Mouse (Mus musculus): Measurements from ENCODE around the gene Neurl2. TPM values are rescaled to one million over a fixed set of nuclear protein-coding genes. Genes with fewer than 3 reads are reported as not detected.
A peak's percentile ranks its signal among the peaks of the same experiment; 100 is the strongest.
"Not testable (repeated sequence)": the region's sequence is repeated elsewhere in the genome, so short reads cannot be mapped to it uniquely, and the experiment has no call there.

Gene Neurl2
- polyA plus RNA-seq, 1 experiment from 2014 or later = 4.6 TPM

DNA sequence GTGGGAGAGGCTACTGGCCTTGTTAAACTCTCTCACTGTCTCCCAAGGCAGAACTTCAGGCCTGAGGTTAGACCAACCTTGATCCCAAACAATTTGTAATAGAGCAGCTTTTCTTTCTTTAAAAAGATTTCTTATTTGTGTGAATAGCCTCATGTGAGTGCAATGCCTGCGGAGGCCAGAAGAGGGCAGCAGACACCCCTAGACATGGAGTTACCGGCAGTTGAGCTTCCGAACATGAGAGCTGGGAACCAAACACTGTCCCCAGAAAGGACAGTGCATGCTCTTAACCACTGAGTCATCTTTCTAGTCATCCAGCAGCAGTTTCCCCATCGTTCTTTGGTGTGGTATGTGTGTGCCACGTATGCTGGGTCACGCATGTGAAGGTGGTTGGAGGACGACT lies 34.3 kb upstream of the Neurl2 start:
- ATAC-seq (ENCODE audit: low FRiP score) = no peak
- WGBS = 90% methylated on average over 7 of the region's 7 CpGs
- H3K4me3 ChIP-seq (replicated peaks) = no peak overlapping the region

DNA sequence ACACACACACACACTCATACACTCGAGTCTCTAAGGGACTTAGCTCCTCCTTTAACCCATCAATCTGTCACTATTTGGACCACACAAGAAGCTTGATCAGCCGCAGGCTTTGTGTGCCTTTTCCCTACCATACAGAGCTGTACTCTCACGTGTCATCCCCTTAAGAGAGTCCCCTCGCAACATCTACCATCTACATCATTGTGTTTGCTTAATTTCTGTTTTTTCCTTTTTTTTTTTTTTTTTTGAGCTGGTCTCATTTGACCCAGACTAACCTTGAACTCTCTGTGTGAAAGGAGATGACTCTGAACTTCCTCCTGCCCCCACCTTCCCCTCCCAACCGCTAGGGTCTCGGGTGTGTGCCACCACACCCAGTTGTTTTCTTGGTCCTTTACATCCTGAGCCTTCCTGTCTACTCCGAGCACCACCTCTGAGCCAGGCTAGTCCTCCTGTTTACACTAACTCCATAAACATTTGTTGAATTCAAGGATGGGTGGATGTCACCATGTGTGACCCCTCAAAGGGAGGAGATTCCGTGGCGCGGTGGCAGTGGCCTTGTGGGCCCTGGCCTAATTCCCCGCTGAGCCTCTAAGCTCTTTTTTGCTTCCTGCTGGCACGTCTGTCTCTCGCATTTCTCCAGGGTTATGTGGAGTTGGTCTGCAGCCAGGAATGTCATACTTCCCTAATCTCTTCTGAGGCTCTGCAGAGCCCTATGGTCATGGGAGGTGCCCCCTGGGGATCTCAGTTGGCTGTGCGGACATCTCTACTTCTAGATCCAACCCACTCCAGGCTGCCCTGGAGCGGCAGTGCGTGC lies 33.7 kb upstream of the Neurl2 start:
- Histone ChIP-seq H3K4me2 (no peak overlapping the region), H3K36me3 (replicated peaks) (no peaks in the 10 kb centered on the region), H3K4me1 (peaks cover 3% of the 10 kb centered on the region; the same call in 1 of the 2 replicates), H3K9me3 (no peaks in the 10 kb centered on the region), H3K27ac (no peak overlapping the region), H3K27me3 (0 out of 2 replicates have a peak, but pooled peaks cover 2% of the 10 kb centered on the region), H3K4me3 (replicated peaks) (no peak overlapping the region), H3K9ac (no peak overlapping the region)
- no peak for ATAC-seq (ENCODE audit: low FRiP score)
- WGBS = 74% methylated on average over 16 of the region's 16 CpGs

More for the DNA sequence above, 34.3 kb upstream of the Neurl2 start:
- Histone ChIP-seq H3K36me3 (replicated peaks) (no peaks in the 10 kb centered on the region), H3K9ac (no peak overlapping the region), H3K27ac (no peak overlapping the region), H3K9me3 (no peaks in the 10 kb centered on the region), H3K27me3 (no peaks in the 10 kb centered on the region), H3K4me2 (no peak overlapping the region), H3K4me1 (no peaks in the 10 kb centered on the region)

DNA sequence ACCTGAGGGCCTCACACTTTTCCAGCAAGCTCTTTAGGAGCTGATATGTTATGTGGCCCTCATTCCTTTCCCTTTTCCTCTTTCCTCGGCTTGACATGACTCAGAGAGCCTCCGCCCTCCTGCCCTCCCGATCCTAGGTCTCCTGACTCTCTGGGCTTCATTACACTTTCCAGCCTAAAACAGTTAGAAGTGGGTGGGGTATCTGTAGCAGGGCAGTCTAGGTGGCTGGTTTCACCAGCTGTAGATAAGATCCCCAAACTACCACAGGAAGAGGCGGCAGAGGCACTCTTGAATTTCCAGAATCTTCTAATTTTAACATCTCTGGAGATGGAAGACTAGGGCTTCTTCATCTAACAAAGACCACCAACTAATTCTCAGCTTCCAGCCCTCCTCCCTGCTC lies 31.3 kb upstream of the Neurl2 start:
- Histone ChIP-seq H3K36me3 (replicated peaks) (no peaks in the 10 kb centered on the region), H3K4me2 (no peak overlapping the region), H3K9ac (no peak overlapping the region), H3K27ac (no peak overlapping the region), H3K27me3 (peaks cover 16% of the 10 kb centered on the region), H3K4me3 (replicated peaks) (no peak overlapping the region), H3K4me1 (peaks cover 3% of the 10 kb centered on the region; the same call in 1 of the 2 replicates), H3K9me3 (no peaks in the 10 kb centered on the region)
- no peak for ATAC-seq (ENCODE audit: low FRiP score)
- 83% methylated on average over 4 of the region's 4 CpGs for WGBS

DNA sequence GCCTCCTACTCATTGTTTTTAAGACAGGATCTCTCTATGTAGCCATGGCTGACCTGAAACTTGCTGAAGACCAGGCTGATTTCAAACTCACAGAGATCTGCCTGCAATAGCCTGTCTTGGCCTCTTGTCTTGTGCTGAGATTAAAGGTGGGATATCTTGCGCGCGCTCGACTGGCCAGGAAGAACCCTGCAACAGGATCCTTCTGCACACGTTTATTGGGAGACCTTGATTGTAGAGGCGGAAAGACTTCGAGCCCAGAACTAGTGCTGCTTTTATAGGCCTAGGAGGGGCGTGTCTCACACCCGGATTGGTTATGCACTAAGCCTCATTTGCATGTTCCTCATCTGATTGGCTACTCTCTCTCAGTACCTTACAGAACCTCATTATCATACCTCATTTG lies 30.2 kb upstream of the Neurl2 start:
- H3K36me3 ChIP-seq (replicated peaks) = not testable (repeated sequence)
- 94% methylated on average over 8 of the region's 9 CpGs for WGBS

DNA sequence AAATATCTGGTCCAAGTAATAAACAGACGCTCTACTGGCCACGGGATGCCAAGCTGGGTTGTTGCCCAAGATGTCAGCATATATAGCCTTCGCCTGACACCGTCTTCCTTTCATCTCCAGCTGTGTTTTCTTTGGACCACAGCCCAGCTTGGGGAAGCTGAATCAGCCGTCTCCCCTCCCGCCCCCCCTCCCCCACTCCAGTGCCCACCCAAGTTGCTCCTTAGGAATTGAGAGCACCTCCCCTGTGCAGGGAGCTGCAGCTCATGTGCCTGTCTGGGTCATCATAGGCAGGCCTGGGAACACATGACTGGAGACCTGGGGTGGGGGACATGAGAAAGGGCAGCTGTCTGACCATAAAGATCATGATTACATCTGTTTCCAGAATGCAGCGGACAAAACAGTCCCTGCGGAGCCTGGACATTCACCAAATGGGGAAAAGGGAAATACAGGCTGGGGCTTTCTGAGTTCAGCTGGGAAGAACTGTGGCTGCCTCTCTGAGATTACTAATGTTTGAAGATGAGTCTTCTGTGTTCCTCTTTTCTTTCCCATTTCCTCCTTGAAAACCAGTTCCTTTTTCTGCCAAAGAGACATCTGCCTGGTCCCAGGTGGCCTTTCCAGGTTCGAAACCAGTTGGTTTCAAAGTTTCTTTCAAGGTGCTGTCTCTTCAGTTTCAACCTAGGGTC lies 29.1 kb upstream of the Neurl2 start:
- 59% methylated on average over 9 of the region's 9 CpGs for WGBS
- ATAC-seq (ENCODE audit: low FRiP score) = no peak

More for the DNA sequence above, 30.2 kb upstream of the Neurl2 start:
- H3K9me3 ChIP-seq; H3K4me2 ChIP-seq; H3K27ac ChIP-seq; ATAC-seq (ENCODE audit: low FRiP score); H3K4me3 ChIP-seq (replicated peaks); H3K4me1 ChIP-seq; H3K9ac ChIP-seq: not testable (repeated sequence)
- peaks cover 27% of the 10 kb centered on the region for H3K27me3 ChIP-seq

DNA sequence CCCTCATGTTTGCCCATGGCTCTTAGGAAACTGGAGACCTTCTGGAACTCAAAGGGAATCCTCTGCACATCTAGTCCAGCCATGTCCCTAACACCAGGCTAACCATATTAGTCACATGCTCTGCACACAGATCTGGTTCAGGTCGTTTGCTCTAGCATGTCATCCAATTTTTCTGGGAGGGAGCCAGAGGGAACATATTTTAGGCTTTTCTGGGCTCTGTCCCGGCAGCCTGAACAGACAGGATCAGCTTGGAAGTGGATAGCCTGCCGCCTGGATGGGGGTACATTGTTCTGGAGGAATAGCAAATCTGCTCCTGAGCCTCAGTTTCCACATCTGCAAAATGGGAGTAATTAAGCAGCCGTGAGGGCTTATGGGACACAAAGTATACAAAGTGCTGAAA lies 27.8 kb upstream of the Neurl2 start:
- 79% methylated on average over 4 of the region's 4 CpGs for WGBS
- Histone ChIP-seq H3K4me2 (no peak overlapping the region), H3K27ac (no peak overlapping the region), H3K9ac (no peak overlapping the region), H3K36me3 (replicated peaks) (no peaks in the 10 kb centered on the region), H3K9me3 (no peaks in the 10 kb centered on the region), H3K27me3 (peaks cover 50% of the 10 kb centered on the region), H3K4me3 (replicated peaks) (no peak overlapping the region), H3K4me1 (peaks cover 26% of the 10 kb centered on the region)
- ATAC-seq (ENCODE audit: low FRiP score) = no peak

More for the DNA sequence above, 29.1 kb upstream of the Neurl2 start:
- H3K27me3 ChIP-seq = peaks cover 38% of the 10 kb centered on the region
- 0 out of 2 replicates have a peak overlapping the region, but pooled peaks have one; percentile 32 for H3K27ac ChIP-seq
- no peak overlapping the region for H3K4me3 ChIP-seq (replicated peaks)
- no peak overlapping the region for H3K9ac ChIP-seq
- peaks cover 13% of the 10 kb centered on the region for H3K4me1 ChIP-seq
- H3K9me3 ChIP-seq = no peaks in the 10 kb centered on the region
- no peaks in the 10 kb centered on the region for H3K36me3 ChIP-seq (replicated peaks)
- no peak overlapping the region for H3K4me2 ChIP-seq

DNA sequence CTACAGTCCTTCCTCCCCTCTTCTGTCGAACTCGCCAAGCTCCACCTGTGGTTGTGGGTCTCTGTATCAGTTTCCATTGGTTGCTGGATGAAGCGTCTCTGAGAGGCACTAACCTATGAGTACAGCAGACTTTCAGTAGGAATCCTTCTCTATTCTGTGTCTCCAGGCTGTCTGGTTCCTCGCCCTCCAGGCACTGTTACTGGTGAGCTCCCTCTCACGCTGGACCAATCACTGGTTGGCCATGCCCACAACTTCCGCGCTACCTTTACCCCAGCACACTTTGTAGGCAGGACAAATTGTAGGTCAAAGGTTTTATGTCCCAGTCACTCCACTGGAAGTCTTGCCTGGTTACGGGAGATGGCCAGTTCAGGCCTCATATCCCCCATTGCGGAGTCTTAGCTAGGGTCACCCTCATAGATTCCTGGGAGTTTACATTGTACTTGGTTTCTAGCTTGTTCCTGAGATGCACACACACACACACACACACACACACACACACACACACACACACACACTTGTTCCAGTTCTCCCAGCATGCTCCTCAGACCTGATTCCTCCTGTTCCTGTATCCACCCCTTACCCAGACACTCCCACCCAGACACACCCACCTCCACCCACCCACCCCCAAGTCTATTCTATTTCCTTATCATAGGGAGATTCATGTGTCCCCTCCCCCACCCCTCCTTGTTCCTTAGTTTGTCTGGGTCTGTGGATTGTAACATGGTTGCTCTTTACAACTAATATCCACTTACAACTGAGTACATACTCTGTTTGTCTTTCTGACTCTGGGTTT lies 26.6 kb upstream of the Neurl2 start:
- no peak for ATAC-seq (ENCODE audit: low FRiP score)
- Histone ChIP-seq H3K4me1 (peaks cover 32% of the 10 kb centered on the region), H3K9me3 (no peaks in the 10 kb centered on the region), H3K27ac (no peak overlapping the region), H3K9ac (no peak overlapping the region), H3K4me3 (replicated peaks) (no peak overlapping the region), H3K27me3 (peaks cover 62% of the 10 kb centered on the region), H3K4me2 (no peak overlapping the region), H3K36me3 (replicated peaks) (no peaks in the 10 kb centered on the region)
- WGBS = 59% methylated on average over 9 of the region's 9 CpGs

DNA sequence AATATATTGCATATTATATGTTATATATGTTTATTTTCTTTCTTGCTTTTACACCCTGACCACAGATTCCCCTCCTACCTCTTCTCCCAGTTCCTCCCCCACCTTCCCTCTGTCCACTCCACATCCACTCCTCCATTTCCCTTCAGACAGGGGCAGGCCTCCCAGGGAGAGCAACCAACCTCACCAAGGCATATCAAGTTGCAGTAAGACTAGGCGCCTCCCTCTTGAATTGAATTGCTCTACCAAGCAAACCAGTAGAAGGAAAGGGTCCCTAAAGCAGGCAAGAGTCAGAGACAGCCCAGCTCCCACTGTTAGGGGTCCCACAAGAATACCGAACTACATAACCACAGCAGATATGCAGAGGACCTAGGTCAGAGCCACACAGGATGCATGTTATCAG lies 25.9 kb upstream of the Neurl2 start:
- Histone ChIP-seq H3K27me3 (peaks cover 68% of the 10 kb centered on the region), H3K36me3 (replicated peaks) (no peaks in the 10 kb centered on the region), H3K9me3 (no peaks in the 10 kb centered on the region), H3K27ac (no peak overlapping the region), H3K4me2 (no peak overlapping the region), H3K9ac (no peak overlapping the region), H3K4me3 (replicated peaks) (no peak overlapping the region), H3K4me1 (peaks cover 32% of the 10 kb centered on the region)
- WGBS = 60% methylated on average over 2 of the region's 2 CpGs
- no peak for ATAC-seq (ENCODE audit: low FRiP score)

DNA sequence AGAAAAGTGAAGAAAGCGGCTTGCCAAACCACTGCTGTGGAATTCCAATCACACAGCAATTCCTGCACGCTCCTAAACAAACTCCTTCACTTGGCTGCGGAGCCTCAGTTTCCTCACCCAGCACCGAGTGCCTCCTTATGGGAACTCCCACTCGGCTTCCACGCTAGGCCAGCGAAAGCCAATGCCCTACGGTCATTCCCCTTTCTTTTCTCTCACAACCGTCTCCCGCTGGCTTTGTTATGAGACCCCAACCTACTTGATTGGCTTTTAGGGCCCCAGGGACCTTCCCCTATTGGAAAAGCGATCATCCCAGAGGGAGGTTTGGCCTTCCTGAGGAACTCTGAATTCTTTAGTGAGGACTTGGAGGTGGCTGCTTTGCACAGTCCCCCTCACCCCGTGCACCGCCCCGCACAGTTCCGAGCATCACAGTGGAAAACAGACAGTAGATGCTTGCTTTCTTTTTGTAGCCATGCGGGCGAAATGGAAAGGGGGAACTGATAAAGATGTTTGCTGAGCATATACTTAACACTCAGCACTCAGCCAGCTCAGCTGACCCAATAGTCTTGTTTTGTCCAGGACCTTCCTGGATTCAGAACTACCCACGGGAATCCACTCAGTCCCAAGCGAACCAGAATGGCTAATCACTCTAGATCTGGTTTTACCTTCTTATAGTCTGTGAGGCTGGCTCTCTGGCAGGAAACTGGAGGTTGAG lies 24.7 kb upstream of the Neurl2 start:
- Histone ChIP-seq H3K4me1 (peaks cover 32% of the 10 kb centered on the region), H3K9me3 (no peaks in the 10 kb centered on the region), H3K9ac (peak overlapping the region; percentile 55), H3K4me2 (peak overlapping the region; percentile 93), H3K27ac (peak overlapping the region; percentile 46; the same call in 1 of the 2 replicates), H3K27me3 (peaks cover 70% of the 10 kb centered on the region), H3K4me3 (replicated peaks) (peak overlapping the region; percentile 51), H3K36me3 (replicated peaks) (no peaks in the 10 kb centered on the region)
- WGBS = 2% methylated on average over 19 of the region's 19 CpGs
- ATAC-seq (ENCODE audit: low FRiP score) = no peak; the same call in 1 of the 2 replicates

DNA sequence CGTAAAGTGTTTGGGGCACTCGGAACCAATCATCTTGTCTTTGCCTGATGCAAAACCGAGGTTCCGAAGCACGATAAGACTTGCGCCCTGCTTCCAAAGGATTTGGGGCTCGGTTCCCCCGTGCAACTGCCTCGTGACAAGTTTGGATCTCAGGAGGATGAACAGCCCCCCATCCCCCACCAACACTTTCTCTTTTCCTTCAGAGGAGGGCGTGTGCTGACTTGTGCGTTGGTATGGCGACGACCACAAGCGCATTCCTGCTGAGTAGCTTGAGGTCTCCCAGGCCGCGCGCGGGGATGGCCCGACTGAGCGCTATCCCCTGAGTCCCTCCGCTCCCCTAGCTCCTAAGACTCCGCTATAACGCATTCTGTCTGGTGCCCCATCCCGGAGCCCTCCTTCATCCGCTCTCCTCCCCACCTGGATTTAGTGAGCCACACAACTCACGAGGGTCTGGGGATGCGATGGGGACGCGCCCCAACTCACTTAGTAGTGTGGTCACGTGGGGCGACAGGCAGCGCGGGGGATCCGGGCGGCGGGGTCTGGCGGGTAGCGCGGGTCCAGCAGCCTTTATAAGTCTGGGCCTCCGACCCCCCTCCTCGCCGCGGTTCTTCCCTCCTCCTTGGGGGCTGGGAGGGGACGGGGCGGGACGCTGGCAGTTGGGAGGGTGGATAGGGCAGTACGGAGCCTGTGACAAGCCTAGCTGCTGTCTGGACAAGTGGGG lies 24.0 kb upstream of the Neurl2 start, which contains the start of gene Pltp:
TSS of gene Pltp (minus strand) at position 611 of the 721 bp plus-strand sequence.
- Histone ChIP-seq H3K36me3 (replicated peaks) (no peaks in the 10 kb centered on the region), H3K4me3 (replicated peaks) (peak within 1 kb of the TSS; percentile 51), H3K27ac (peak within 1 kb of the TSS; percentile 46; the same call in 1 of the 2 replicates), H3K4me1 (peaks cover 31% of the 10 kb centered on the region), H3K27me3 (peaks cover 70% of the 10 kb centered on the region), H3K4me2 (peak within 1 kb of the TSS; percentile 93), H3K9ac (peak within 1 kb of the TSS; percentile 55), H3K9me3 (no peaks in the 10 kb centered on the region)
- peak; percentile 74 for ATAC-seq (ENCODE audit: low FRiP score)
- under 1% methylated on average over 47 of the region's 47 CpGs for WGBS

Measured in forebrain, embryonic 12.5 days (tissue).